Mouse (Mus musculus): ENCODE measurements around the gene Thap2. TPM values are rescaled to one million over a fixed set of nuclear protein-coding genes. Genes with fewer than 3 reads are reported as not detected.

The Thap2 gene
- polyA plus RNA-seq, 1 experiment from 2014 or later: 20.8 TPM

GRCm38 (mm10) chr10:115349509-115349908 lies 34.7 kb downstream of the Thap2 start:
- Histone ChIP-seq H3K27me3 (no peaks in the 10 kb centered on the region), H3K4me3 (no peak overlapping the region), H3K4me1 (replicated peaks) (no peaks in the 10 kb centered on the region), H3K36me3 (peaks cover 9% of the 10 kb centered on the region; the same call in 1 of the 2 replicates), H3K27ac (replicated peaks) (no peak overlapping the region), H3K9me3 (no peaks in the 10 kb centered on the region), H3K4me2 (no peak overlapping the region), H3K9ac (no peak overlapping the region)
- no peak for ATAC-seq (ENCODE audit: low FRiP score, low read depth)
- WGBS: 90% methylated on average over 7 of the region's 7 CpGs

- Histone ChIP-seq H3K4me1 (replicated peaks) (no peaks in the 10 kb centered on the region), H3K4me3 (no peak overlapping the region), H3K36me3 (peaks cover 9% of the 10 kb centered on the region; the same call in 1 of the 2 replicates), H3K27ac (replicated peaks) (no peak overlapping the region), H3K9ac (no peak overlapping the region), H3K9me3 (no peaks in the 10 kb centered on the region), H3K4me2 (no peak overlapping the region), H3K27me3 (no peaks in the 10 kb centered on the region)
- peak; percentile 66; the same call in 1 of the 2 replicates for ATAC-seq (ENCODE audit: low FRiP score, low read depth)
- WGBS: 62% methylated on average over 10 of the region's 10 CpGs
Measured at GRCm38 (mm10) chr10:115349029-115349428, 35.2 kb downstream of the Thap2 start.

DNA sequence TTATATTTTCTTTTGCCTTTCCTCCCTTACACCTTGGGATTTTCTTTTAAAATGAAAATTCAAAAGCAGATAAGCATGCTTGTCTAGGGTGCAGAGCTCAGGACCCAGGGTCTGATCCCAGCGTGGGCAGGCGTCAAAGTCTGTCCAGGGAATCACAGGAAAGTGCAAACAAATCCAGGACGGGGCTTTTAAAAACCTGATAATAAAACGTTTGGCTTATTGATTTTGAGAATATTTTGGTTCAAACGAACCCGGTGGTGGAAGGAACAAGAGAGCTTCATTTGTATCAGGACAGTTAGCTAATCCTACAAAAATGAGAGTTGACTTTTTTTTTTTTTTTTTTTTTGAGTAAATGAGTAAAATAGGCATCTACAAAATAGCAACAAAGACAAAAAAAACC lies 36.1 kb downstream of the Thap2 start:
- H3K27me3 ChIP-seq: no peaks in the 10 kb centered on the region
- H3K9ac ChIP-seq: no peak overlapping the region
- no peak for ATAC-seq (ENCODE audit: low FRiP score, low read depth)
- H3K4me3 ChIP-seq: no peak overlapping the region
- H3K9me3 ChIP-seq: no peaks in the 10 kb centered on the region
- H3K4me1 ChIP-seq (replicated peaks): no peaks in the 10 kb centered on the region
- no peak overlapping the region for H3K27ac ChIP-seq (replicated peaks)
- H3K36me3 ChIP-seq: peaks cover 9% of the 10 kb centered on the region
- no peak overlapping the region for H3K4me2 ChIP-seq
- WGBS: 87% methylated on average over 6 of the region's 6 CpGs

- H3K27ac ChIP-seq (replicated peaks): no peak overlapping the region
- no peaks in the 10 kb centered on the region for H3K4me1 ChIP-seq (replicated peaks)
- no peak overlapping the region for H3K4me3 ChIP-seq
- H3K36me3 ChIP-seq: peaks cover 22% of the 10 kb centered on the region
- no peak overlapping the region for H3K9ac ChIP-seq
- no peak for ATAC-seq (ENCODE audit: low FRiP score, low read depth)
- H3K27me3 ChIP-seq: no peaks in the 10 kb centered on the region
- no peak overlapping the region for H3K4me2 ChIP-seq
- no peaks in the 10 kb centered on the region for H3K9me3 ChIP-seq
Measured at GRCm38 (mm10) chr10:115346444-115346843, 37.8 kb downstream of the Thap2 start.

- peaks cover 39% of the 10 kb centered on the region for H3K36me3 ChIP-seq
Measured at GRCm38 (mm10) chr10:115342771-115343425, 41.3 kb downstream of the Thap2 start.

GRCm38 (mm10) chr10:115339820-115340328 lies 44.4 kb downstream of the Thap2 start:
- Histone ChIP-seq H3K27ac (replicated peaks) (no peak overlapping the region), H3K4me2 (no peak overlapping the region), H3K9me3 (no peaks in the 10 kb centered on the region), H3K36me3 (peaks cover 30% of the 10 kb centered on the region), H3K4me1 (replicated peaks) (no peaks in the 10 kb centered on the region), H3K27me3 (no peaks in the 10 kb centered on the region), H3K4me3 (no peak overlapping the region), H3K9ac (no peak overlapping the region)
- WGBS: 92% methylated on average over 7 of the region's 7 CpGs
- no peak for ATAC-seq (ENCODE audit: low FRiP score, low read depth)

More at GRCm38 (mm10) chr10:115342771-115343425, 41.3 kb downstream of the Thap2 start:
- Histone ChIP-seq H3K9me3 (no peaks in the 10 kb centered on the region), H3K27ac (replicated peaks) (no peak overlapping the region), H3K4me3 (no peak overlapping the region), H3K4me1 (replicated peaks) (no peaks in the 10 kb centered on the region), H3K9ac (no peak overlapping the region), H3K27me3 (no peaks in the 10 kb centered on the region), H3K4me2 (no peak overlapping the region)
- 87% methylated on average over 4 of the region's 4 CpGs for WGBS
- ATAC-seq (ENCODE audit: low FRiP score, low read depth): no peak

GRCm38 (mm10) chr10:115336901-115337300 lies 47.3 kb downstream of the Thap2 start:
- H3K36me3 ChIP-seq: peaks cover 20% of the 10 kb centered on the region
- H3K27ac ChIP-seq (replicated peaks): no peak overlapping the region
- H3K9me3 ChIP-seq: no peaks in the 10 kb centered on the region
- H3K27me3 ChIP-seq: no peaks in the 10 kb centered on the region
- no peak for ATAC-seq (ENCODE audit: low FRiP score, low read depth)
- WGBS: 87% methylated on average over 4 of the region's 4 CpGs
- H3K9ac ChIP-seq: no peak overlapping the region
- H3K4me1 ChIP-seq (replicated peaks): no peaks in the 10 kb centered on the region
- no peak overlapping the region for H3K4me2 ChIP-seq
- no peak overlapping the region for H3K4me3 ChIP-seq

GRCm38 (mm10) chr10:115333528-115333927 lies 50.7 kb downstream of the Thap2 start:
- Histone ChIP-seq H3K36me3 (peaks cover 4% of the 10 kb centered on the region; the same call in 1 of the 2 replicates), H3K27me3 (no peaks in the 10 kb centered on the region), H3K4me2 (no peak overlapping the region), H3K27ac (replicated peaks) (no peak overlapping the region), H3K4me3 (no peak overlapping the region), H3K9ac (no peak overlapping the region), H3K9me3 (no peaks in the 10 kb centered on the region), H3K4me1 (replicated peaks) (no peaks in the 10 kb centered on the region)
- no peak for ATAC-seq (ENCODE audit: low FRiP score, low read depth)
- 79% methylated on average over 9 of the region's 9 CpGs for WGBS

DNA sequence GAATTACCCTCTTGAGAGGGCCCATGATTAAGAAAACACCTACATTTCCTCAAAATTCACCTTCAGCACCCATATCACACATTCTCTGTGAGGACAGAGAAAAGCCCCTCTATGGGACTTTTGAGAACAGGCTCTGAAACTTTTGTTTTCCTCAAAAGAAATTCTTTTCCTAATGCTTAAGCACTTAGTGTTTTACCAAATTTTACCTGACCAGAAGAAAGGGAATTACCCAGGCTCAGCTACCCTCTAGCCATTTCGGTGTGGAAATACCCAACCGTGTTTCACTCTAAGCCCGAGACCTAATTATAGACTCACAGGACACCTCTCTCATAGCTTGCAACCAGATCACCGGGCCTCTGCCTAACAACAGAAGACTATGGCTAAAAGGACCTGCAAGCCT lies 51.2 kb downstream of the Thap2 start:
- no peak overlapping the region for H3K4me3 ChIP-seq
- no peaks in the 10 kb centered on the region for H3K9me3 ChIP-seq
- no peaks in the 10 kb centered on the region for H3K4me1 ChIP-seq (replicated peaks)
- H3K27ac ChIP-seq (replicated peaks): no peak overlapping the region
- H3K9ac ChIP-seq: no peak overlapping the region
- 90% methylated on average over 4 of the region's 4 CpGs for WGBS
- no peaks in the 10 kb centered on the region for H3K27me3 ChIP-seq
- peaks cover under 1% of the 10 kb centered on the region; the same call in 1 of the 2 replicates for H3K36me3 ChIP-seq
- ATAC-seq (ENCODE audit: low FRiP score, low read depth): no peak
- H3K4me2 ChIP-seq: no peak overlapping the region

GRCm38 (mm10) chr10:115332420-115332952 lies 51.8 kb downstream of the Thap2 start:
- no peak overlapping the region for H3K4me3 ChIP-seq
- 90% methylated on average over 8 of the region's 8 CpGs for WGBS
- no peaks in the 10 kb centered on the region for H3K36me3 ChIP-seq
- H3K9ac ChIP-seq: no peak overlapping the region
- ATAC-seq (ENCODE audit: low FRiP score, low read depth): no peak
- no peak overlapping the region for H3K4me2 ChIP-seq
- no peaks in the 10 kb centered on the region for H3K27me3 ChIP-seq
- H3K27ac ChIP-seq (replicated peaks): no peak overlapping the region
- H3K9me3 ChIP-seq: no peaks in the 10 kb centered on the region
- no peaks in the 10 kb centered on the region for H3K4me1 ChIP-seq (replicated peaks)

DNA sequence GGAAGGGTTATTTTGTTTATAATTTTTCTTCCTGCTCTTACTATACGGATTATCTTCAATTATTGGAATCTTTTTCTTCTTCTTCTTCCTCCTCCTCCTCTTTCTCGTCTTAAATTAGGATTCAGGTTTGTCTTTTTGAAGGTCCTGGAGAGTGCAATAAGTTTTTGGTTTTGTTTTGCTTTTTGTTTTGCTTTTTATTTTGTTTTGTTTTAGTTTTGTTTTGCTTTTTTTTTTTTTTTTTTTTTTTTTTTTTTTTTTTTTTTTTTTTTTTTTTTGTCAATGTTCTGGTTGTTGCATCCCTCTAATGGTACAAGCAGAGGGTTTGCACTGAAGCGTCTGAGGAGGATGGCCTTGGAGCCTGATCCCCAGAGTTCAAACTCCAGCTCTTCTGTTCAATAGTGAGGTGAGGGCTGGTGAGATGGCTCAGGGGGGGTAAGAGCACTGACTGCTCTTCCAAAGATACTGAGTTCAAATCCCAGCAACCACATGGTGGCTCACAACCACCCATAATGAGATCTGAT lies 55.2 kb downstream of the Thap2 start:
- no peak overlapping the region for H3K4me2 ChIP-seq
- no peaks in the 10 kb centered on the region for H3K9me3 ChIP-seq
- H3K27ac ChIP-seq (replicated peaks): no peak overlapping the region
- no peak overlapping the region for H3K9ac ChIP-seq
- no peak for ATAC-seq (ENCODE audit: low FRiP score, low read depth)
- H3K4me1 ChIP-seq (replicated peaks): no peaks in the 10 kb centered on the region
- 82% methylated on average over 3 of the region's 3 CpGs for WGBS
- H3K27me3 ChIP-seq: no peaks in the 10 kb centered on the region
- no peaks in the 10 kb centered on the region for H3K36me3 ChIP-seq
- no peak overlapping the region for H3K4me3 ChIP-seq

DNA sequence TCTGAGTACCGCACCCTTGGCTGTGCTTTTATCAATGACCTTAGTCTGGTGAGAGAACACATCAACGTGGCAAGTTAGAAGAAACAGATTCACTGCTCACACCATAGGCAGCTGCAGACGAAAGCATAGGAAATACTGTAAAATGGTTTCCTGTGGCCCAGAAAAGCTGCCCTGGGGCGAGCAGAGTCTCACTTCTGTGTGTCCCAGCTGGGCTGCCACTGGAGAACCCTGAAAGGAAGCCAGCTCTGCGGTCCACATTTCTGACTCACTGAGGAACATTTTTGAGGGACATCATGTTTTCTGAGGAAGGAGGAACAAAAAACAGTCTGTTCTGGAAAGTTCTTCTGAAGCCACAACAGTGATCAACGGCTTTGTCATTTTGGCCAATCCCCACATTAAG lies 55.7 kb downstream of the Thap2 start:
- Histone ChIP-seq H3K4me2 (no peak overlapping the region), H3K36me3 (no peaks in the 10 kb centered on the region), H3K4me3 (no peak overlapping the region), H3K9me3 (no peaks in the 10 kb centered on the region), H3K27ac (replicated peaks) (no peak overlapping the region), H3K9ac (no peak overlapping the region), H3K4me1 (replicated peaks) (no peaks in the 10 kb centered on the region), H3K27me3 (no peaks in the 10 kb centered on the region)
- ATAC-seq (ENCODE audit: low FRiP score, low read depth): no peak
- 81% methylated on average over 6 of the region's 6 CpGs for WGBS
